Mouse (Mus musculus) granulocyte monocyte progenitor cell, adult 5-6 weeks (primary cell): ENCODE measurements around the gene D17H6S53E. TPM values are rescaled to one million over a fixed set of nuclear protein-coding genes. Genes with fewer than 3 reads are reported as not detected.

ENCODE experiments used
- ATAC-seq: replicated peaks from 2 replicates; pipeline ENCODE4 v1.8.0; 2016; ENCODE audit warnings: mild to moderate bottlenecking, moderate TSS enrichment, inconsistent platforms; ENCODE audit not compliant: poor library complexity, severe bottlenecking
- total RNA-seq, 2 experiments: library from RNA; stranded (forward) in 1 of 2; stranded (reverse) in 1 of 2; fragments of 200-712, 200-1000 nt in 1 of 2; fragments of >200 nt in 1 of 2; fragmentation: Nextera tagmentation in 1 of 2; gene quantifications; 2 replicates each; pipeline ENCODE4 v1.2.3; 2014 to 2017

The D17H6S53E gene
- total RNA-seq (2014; fragmentation: Nextera tagmentation) (16.3 and 18.4 TPM in 2 replicates), total RNA-seq (2017) (7.9 and 10.7 TPM in 2 replicates)

- peak; percentile 37 for ATAC-seq
Observed at GRCm38 (mm10) chr17:35126206-35126611, at the start of gene D17H6S53E. Gene D17H6S53E, plus strand, starts transcription at chr17:35126373.

GRCm38 (mm10) chr17:35076507-35077176 is 49.5 kb upstream of the D17H6S53E start, which contains the start of gene Ly6g6e:
Gene Ly6g6e, plus strand, starts transcription at chr17:35076902.
- no peak for ATAC-seq

- no peak for ATAC-seq
Observed at GRCm38 (mm10) chr17:35077285-35077684, 48.9 kb upstream of the D17H6S53E start.

- peak; percentile 73 for ATAC-seq
Observed at GRCm38 (mm10) chr17:35077786-35078233, 48.4 kb upstream of the D17H6S53E start, which contains the start of gene Ly6g6d. Gene Ly6g6d, minus strand, starts transcription at chr17:35078065.

GRCm38 (mm10) chr17:35079778-35080177 is 46.4 kb upstream of the D17H6S53E start:
- ATAC-seq, result peak; percentile 54

GRCm38 (mm10) chr17:35080248-35080647 is 45.9 kb upstream of the D17H6S53E start:
- ATAC-seq, result no peak

- ATAC-seq, result no peak
Observed at GRCm38 (mm10) chr17:35080710-35081109, 45.5 kb upstream of the D17H6S53E start.

GRCm38 (mm10) chr17:35082841-35083576 is 43.2 kb upstream of the D17H6S53E start:
- ATAC-seq, result no peak

- no peak for ATAC-seq
Observed at GRCm38 (mm10) chr17:35083929-35084497, 42.2 kb upstream of the D17H6S53E start.

- no peak for ATAC-seq
Observed at GRCm38 (mm10) chr17:35085208-35085865, 40.8 kb upstream of the D17H6S53E start, which contains the start of gene Ly6g6f. Gene Ly6g6f, minus strand, starts transcription at chr17:35085610.

- no peak for ATAC-seq
Observed at GRCm38 (mm10) chr17:35088151-35088550, 38.0 kb upstream of the D17H6S53E start.

GRCm38 (mm10) chr17:35088825-35089644 is 37.1 kb upstream of the D17H6S53E start, which contains the start of gene Abhd16a:
Gene Abhd16a, plus strand, starts transcription at chr17:35089263.
- peak; percentile 95 for ATAC-seq

GRCm38 (mm10) chr17:35090166-35090932 is 35.8 kb upstream of the D17H6S53E start:
- no peak for ATAC-seq

- no peak for ATAC-seq
Observed at GRCm38 (mm10) chr17:35092403-35093198, 33.6 kb upstream of the D17H6S53E start.

- peak; percentile 50 for ATAC-seq
Observed at GRCm38 (mm10) chr17:35094475-35095365, 31.5 kb upstream of the D17H6S53E start.

GRCm38 (mm10) chr17:35096597-35096996 is 29.6 kb upstream of the D17H6S53E start:
- ATAC-seq, result no peak

- ATAC-seq, result no peak
Observed at GRCm38 (mm10) chr17:35097164-35097655, 29.0 kb upstream of the D17H6S53E start.
